Mouse (Mus musculus) adrenal gland, postnatal 4 days (tissue): ENCODE data around the gene Ttf1. TPM values are rescaled to one million over a fixed set of nuclear protein-coding genes. Genes with fewer than 3 reads are reported as not detected.
A peak's percentile ranks its signal among the peaks of the same experiment; 100 is the strongest.

ENCODE experiments used
- DNase-seq, 2 experiments: peaks; one replicate each; pipeline ENCODE4 v3.0.0; 2021 to 2022; ENCODE audit warnings: low spot score in 2 of 2, mixed read lengths in 2 of 2
- long read RNA-seq, 2 experiments: library from polyadenylated mRNA; stranded (forward); transcript quantifications; one replicate each; pipeline ENCODE4 v2.0.0; 2021
- total RNA-seq, 2 experiments: library from RNA; stranded (reverse); gene quantifications; 2 replicates each; pipeline ENCODE4 v1.2.3; 2021

Ttf1 gene
- 10 to 100 TPM; 16.4 to 16.8 TPM for total RNA-seq
- long read RNA-seq, experiment 1, full-length matches to known transcripts = 1 of 6 reads
- long read RNA-seq, experiment 1, partial matches to known transcripts = 0 of 6 reads
- long read RNA-seq, experiment 1, other reads (novel, unspliced or antisense) = 5 of 6 reads
- long read RNA-seq, experiment 2, partial matches to known transcripts = 2 of 10 reads
- long read RNA-seq, experiment 2, other reads (novel, unspliced or antisense) = 8 of 10 reads

DNA sequence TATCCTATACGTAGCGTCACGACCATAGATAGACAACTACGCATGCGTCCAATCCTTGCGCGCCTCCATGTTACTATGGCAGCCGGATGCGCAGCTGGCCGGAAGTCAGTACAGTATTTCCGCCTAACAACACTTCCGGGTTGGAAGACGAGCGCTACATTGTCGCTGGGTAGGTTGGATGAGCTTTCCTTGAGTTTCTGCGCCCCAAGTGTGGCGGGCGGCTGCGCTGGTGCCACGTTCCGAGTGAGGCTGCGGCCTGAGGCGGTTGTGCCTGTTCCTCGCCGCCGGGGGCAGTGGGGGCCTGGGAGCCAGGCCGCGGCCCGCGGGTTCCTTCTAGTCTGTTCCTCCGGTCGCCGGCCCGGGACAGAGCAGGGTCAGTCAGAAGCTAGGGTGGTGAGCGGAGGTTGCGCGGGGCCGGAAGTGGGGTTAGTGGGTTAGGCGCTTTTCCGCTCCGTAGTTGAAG is at the start of gene Ttf1:
TSS of gene Ttf1 (plus strand) at position 128 of the 463 bp plus-strand sequence.
- DNase-seq = peak; percentile 55 to 77

- DNase-seq = no peak
These were observed 47.5 kb upstream of the Ttf1 start for GRCm38 (mm10) chr2:29012523-29012922.

DNA sequence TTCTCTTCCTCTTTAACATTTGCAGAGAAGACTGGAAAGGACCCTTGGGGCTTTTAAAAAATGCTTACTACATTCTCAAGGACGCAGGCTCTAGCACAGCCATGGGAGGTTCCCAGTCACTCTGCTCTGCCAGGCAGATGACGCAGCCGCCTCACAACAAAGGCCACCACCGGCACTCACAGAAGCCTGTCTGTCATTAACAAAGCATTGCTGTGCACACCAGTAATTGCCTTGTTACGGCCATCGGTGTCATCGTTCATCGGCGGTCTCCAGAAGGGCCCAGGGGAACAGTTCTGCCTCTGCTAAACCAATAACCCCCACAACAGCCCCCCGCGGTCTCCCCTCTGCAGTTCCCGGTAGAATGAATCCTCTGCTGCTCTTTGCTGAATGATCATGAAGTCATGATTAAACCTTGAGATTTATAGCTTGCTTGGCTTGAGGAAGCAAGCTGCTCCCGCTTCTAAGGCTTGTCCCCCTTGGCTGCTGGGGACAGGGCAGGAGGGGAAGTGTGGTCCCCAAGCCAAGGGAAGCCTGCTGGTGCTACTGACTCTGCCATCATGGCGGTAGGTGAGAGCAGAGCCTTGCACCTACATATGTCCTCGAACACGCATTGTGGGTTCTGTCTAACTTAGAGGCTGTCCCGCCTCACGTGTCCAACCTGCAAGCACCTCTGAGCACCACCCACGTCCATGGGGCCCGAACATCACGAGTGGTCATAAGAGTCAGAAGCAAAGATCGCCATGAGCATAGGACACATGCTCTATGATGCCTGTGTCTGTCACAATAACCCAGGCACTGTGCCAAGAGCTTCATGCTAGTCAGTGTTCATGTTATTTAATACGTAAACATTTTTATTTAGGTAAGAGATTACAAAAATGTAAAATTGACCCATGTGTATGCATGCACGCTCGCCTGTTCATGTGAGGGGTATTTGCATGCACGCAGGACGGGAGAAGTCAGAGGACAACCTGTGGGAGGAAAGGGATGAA is 43.2 kb upstream of the Ttf1 start:
- DNase-seq = no peak

- DNase-seq = no peak
These were observed 41.4 kb upstream of the Ttf1 start for GRCm38 (mm10) chr2:29018680-29019079.

DNA sequence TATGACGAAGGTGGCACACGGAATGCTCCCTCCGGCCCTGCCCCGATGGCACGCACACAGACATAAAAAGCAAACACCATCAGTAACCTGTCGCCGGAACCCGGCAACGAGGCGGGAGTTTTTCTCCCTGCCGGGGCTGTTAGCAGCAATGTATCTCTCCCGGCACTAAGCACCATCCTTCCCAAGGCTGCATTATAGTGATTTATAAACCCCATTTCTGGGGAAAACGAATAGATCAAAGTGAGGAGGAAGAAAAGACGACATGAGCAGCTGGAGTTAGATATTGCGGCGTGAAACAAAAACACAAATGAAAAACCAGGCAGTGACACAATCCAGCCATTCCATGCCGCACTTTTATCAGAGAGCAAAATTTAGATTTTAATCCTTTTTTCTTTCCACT is 39.0 kb upstream of the Ttf1 start:
- DNase-seq = no peak

DNA sequence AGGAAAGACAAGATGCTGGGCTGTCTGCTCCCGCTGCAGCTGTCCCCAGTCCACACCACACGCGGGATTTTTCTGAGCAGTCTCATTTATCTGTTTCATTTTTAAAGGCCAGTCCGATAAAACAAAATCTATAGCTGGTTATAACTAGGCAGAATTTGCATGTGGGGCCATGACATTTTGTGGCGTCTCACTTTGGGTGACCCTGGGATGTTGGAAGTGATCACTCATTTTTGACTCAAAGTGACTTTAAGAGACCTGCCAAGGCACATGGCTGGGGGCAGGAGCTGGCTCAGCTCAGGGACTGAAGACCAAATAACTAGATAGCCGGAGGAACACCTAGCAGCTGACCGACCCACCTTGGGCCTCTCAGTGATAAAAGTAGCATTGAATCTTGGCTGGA is 37.1 kb upstream of the Ttf1 start:
- DNase-seq = no peak

DNA sequence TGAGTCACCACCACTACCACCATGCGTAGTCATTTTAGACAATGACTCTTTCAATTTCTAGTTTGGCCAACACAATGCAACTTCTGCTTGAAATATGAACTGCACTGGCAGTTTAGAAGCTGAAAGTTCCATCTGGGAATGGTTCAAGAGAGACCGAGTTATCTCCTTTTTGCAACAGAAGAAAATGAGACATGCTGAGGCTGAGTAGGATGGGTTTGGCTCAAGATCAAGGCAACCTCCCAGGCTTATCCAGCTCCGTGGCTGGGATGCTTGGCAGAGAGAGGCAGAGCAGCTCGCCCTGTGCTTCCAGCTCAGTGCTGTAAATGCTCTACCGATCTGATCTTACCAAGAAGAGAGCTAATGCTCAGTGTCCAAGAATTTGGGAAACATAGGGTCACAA is 34.8 kb upstream of the Ttf1 start:
- DNase-seq = no peak

DNA sequence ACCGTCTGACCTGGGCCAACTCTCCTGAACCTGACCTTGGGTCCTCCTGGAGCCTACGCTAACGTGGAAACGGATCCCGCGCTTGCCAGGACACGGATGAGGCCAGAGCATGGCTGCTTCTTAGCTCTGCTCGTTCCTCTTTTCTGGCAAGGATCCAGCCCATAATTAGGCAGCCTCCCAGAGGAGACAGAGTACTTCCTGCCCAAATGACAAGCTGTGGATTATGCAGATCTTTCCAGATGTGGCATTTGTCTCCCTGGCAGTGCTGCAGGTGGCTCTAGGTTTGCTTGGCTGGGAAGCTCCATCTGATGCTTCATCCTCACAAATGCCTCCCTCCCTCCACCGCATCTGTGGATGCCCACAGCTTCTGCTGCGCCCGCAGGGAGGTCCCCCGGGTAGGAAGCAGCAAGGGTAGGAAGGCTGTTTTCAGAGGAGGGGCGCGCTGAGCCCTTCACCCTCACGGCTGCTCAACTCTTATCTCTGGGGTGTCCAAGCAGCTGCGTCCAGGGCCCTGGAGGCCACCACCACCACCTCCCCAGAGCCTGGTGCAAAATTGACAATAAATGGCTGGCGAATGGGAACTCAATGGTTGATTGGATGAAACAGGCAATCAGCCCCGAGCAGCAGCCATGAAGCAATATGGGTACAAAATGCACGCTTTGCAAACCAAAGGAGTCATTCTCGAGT is 29.9 kb upstream of the Ttf1 start:
- no peak for DNase-seq

DNA sequence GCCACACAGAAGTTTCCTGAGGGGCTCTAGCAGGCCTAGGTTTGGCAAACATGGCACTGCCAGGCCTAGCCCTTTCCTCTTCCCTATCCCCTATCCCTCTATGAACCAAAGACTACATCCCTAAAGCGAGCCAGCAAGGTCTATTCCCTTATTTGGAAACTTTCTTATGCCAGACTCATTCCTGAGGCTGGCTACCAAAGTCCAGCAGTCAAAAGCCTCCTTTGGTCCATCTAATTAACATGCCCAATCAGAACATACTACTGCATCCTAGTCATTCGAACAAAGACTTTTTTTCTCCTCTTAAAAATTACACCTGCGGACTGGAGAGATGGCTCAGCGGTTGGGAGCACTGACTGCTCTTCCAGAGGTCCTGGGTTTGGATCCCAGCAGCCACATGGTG is 28.1 kb upstream of the Ttf1 start:
- DNase-seq = no peak

DNA sequence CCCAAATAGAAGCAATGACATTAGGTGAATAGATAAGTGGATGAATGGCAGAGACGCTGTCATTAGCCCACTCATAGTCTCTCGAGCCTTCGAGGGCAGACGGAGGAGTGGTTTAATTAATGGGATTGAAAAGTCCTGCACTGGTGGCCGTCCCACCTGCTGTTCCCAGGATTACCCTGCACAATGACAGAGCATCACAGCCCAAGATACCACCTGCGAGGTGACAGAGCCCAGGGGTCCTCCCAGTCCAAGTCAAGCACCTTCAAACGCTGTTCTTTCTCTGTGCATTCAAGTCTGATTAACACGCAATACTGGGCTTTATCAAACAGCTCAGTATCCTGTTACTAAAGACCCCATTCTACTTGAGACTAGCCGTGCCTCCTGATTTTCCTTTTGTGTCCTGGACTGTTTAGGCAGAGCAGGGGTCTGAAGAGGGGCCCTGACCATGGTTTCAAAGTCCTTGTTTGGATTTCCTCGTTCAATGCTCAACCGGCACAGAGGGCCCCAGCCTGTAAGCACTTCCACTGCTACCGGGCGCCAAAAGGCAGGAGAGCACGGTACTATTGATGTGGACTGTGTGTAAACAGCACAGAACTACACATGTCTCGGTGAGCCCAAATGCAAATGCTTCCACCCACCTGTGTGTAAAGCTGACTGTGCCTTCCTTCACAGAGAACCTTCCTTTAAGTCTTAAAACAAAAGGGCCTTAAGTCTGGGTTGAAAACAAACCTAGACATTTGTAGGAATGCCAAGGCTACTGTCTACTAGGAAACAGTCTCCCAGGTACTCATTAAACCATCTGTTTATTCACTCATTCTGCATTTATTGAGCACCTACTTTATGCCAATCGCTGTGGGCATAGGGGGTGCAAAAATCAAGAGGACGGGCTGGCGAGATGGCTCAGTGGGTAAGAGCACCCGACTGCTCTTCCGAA is 25.3 kb upstream of the Ttf1 start:
- DNase-seq = no peak

DNA sequence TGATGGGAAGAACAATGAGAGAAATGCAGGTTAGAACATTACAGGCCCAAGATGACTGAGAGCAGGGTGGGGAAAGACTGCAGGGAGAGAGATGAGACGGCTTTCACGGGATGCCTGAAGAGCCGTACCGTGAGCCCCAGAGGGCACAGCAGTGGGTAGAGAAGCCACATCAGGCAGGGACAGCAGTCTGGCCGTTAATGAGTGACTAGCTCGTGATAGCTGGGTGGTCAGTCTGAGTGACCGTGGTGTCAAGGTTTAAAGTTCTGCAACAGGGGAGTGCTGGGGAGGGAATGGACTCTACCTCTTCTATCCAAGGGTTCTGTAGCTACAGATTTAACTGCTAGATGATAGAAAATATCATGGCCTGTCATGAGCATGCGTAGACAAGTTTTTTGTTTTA is 24.4 kb upstream of the Ttf1 start:
- DNase-seq = no peak

- DNase-seq = no peak
These were observed 20.3 kb upstream of the Ttf1 start for GRCm38 (mm10) chr2:29039741-29040140.

- DNase-seq = no peak
These were observed 19.2 kb upstream of the Ttf1 start for GRCm38 (mm10) chr2:29040594-29041476.

GRCm38 (mm10) chr2:29041477-29041768 is 18.6 kb upstream of the Ttf1 start:
- DNase-seq = no peak

GRCm38 (mm10) chr2:29042124-29042523 is 17.9 kb upstream of the Ttf1 start:
- no peak for DNase-seq

DNA sequence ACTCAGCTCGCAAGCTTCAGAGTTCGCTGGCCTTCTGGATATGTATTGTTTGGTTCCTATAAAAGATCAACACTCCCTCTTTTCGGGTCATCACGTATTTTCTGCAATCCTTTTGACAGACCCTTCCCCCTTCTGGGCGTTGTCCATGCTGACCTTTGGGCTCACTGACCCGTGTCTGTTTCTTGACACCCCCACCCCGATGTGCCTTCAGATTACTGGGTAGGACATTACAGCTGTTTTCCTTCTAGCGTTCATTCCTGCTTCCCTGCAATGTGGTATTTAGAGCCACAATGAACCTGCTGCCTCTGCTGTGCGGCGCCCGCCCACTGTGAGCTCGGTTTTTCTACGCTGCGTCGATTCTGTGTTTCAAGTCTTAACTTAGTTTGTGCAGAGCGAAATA is 13.9 kb upstream of the Ttf1 start:
- DNase-seq = no peak

DNA sequence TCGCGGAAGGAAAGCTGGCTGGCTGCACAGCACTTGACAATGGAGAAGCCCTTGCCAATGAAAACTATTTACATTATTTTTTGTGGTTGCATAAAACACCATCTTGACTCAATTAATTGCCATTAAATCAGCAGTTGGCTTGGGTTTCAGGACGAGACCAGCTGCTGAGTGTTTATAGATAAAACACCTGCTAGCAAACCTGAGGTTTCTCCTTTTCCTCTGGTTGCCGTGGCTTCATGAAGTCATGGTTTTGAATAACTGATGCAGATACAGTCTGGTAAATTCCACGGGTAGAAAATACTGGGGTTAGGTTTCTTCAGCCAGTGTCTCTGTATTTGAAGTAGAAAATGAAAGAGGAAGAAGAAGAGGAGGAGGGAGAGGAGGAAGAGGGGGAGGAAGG is 8.1 kb upstream of the Ttf1 start:
- no peak for DNase-seq

- peak in 1 of 2 experiments; percentile 40 for DNase-seq
These were observed 7.1 kb upstream of the Ttf1 start for GRCm38 (mm10) chr2:29052943-29053454.

DNA sequence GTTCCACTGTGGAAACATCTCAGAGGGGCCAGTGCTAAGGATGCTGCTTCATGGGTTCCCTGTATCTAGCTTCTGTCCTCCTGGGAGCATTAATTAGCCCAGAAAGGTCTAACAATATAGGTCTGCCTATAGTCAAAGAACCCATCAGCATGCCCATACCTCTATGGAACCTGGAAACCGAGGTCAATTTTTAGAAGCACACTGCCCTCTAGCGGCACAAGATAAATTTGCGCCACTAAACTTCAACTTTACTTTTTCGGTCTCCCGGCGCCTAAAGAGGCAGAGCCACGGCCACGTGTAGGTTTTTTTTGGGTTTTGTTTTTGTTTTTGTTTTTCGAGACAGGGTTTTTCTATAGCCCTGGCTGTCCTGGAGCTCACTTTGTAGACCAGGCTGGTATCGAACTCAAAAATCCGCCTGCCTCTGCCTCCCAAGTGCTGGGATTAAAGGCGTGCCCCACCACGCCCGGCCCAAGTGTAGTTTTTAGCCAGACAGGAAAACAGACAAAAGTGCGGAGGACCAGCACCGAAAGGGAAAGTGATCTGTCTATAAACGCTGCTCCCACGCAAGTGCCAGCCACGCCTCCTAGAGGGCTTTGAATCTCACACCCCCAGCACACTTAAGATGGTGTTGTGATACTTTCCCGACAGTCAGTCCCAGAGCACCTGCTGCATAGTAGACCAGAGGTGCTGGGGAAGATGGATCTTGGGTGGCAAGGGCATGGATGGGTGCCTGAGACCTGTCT is 6.1 kb upstream of the Ttf1 start:
- no peak for DNase-seq
